Mouse (Mus musculus) small intestine, adult 2 months (tissue): ENCODE data around the gene Stard7. TPM values are rescaled to one million over a fixed set of nuclear protein-coding genes. Genes with fewer than 3 reads are reported as not detected.
"Not testable (repeated sequence)": the region's sequence is repeated elsewhere in the genome, so short reads cannot be mapped to it uniquely, and the experiment has no call there.

Experiments used
- H3K27ac ChIP-seq: fragments of 200-500 bp; 2 replicates; pipeline ENCODE4 v1.5.1; 2012; ENCODE audit warnings: low read depth, low read length, control low read depth, inconsistent platforms; ENCODE audit not compliant: insufficient read depth
- H3K27me3 ChIP-seq: fragments of 200-500 bp; 2 replicates; pipeline ENCODE4 v1.6.1; 2012; ENCODE audit warnings: mild to moderate bottlenecking, moderate library complexity, low read length, inconsistent platforms; ENCODE audit not compliant: control insufficient read depth, insufficient read depth
- H3K36me3 ChIP-seq: fragments of 200-500 bp; 2 replicates; pipeline ENCODE4 v1.6.1; 2012; ENCODE audit warnings: mild to moderate bottlenecking, low read length, control low read depth, inconsistent platforms; ENCODE audit not compliant: control insufficient read depth, insufficient read depth
- H3K4me1 ChIP-seq: fragments of 200-500 bp; 2 replicates; pipeline ENCODE4 v1.6.1; 2012; ENCODE audit warnings: low read length, inconsistent platforms, mixed read lengths; ENCODE audit not compliant: control insufficient read depth, insufficient read depth, insufficient read length
- H3K4me3 ChIP-seq: fragments of 200-500 bp; 2 replicates; pipeline ENCODE4 v1.5.1; 2012; ENCODE audit warnings: low read depth, mild to moderate bottlenecking, control low read depth, inconsistent platforms, low read length, moderate library complexity
- CTCF ChIP-seq: fragments of 200-500 bp; IDR thresholded peaks from 2 replicates; pipeline ENCODE4 v1.5.1; 2012; ENCODE audit warnings: low read depth, mild to moderate bottlenecking, control low read depth, inconsistent platforms, low read length, moderate library complexity, mixed read lengths; ENCODE audit not compliant: insufficient replicate concordance, insufficient read length; ENCODE audit errors: extremely low read depth
- POLR2A ChIP-seq: fragments of 200-500 bp; IDR thresholded peaks from 2 replicates; pipeline ENCODE4 v1.6.1; 2012; ENCODE audit warnings: low read depth, mild to moderate bottlenecking, control low read depth, inconsistent platforms, low read length, moderate library complexity
- WGBS: fragments of 180-500 bp; shearing (Covaris S2); methylation state at CpG from one replicate; pipeline ENCODE4 v1.1.7; 2018; 5-methylcytosine and 5-hydroxymethylcytosine counted together
- polyA plus RNA-seq: library from polyadenylated mRNA; depleted of rRNA; stranded (reverse); fragments of >200 nt; gene quantifications from 2 replicates; pipeline ENCODE4 v1.2.3, GENCODE M21; 2012

Stard7 gene
- polyA plus RNA-seq, 1 experiment, result 74.3 TPM

DNA sequence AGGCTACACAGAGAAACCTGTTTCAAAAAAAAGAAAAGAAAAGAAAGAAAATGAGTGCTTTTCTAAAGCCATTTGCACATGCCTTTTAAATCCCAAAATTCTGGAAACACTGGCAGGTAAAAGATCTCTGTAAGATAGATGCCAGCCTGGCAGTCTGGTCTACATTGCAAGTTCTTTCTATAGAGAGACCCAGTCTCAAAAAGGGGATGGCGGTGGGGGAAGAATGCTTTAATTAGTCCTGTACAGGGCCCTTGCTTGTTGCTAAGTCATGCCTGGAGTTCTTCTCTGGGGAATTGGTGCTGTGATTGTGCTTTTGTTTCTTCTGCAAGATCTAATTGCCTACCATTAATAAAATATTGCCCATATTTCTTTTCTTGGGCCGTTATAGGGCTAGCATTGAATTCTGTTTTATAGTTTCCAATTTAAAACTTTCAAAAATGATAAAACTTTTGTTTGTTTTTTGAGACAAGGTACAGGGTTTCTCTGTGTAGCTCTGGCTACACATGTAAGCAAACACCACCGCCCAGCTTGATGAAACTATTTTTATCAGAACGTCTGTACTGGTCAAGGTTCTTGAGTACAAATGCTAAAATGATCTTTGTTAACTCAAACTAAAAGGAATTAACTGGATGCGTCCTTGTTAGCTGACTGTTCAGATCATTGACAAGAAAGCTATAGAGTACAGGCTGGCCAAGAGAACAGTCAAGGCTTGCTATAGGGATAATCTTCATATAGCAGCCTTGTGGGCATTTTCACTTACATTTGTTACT lies 5.7 kb downstream of the Stard7 start:
- Histone ChIP-seq H3K27ac (no peak overlapping the region), H3K4me3 (no peak overlapping the region), H3K27me3 (no peaks in the 10 kb centered on the region), H3K4me1 (peaks cover 5% of the 10 kb centered on the region), H3K36me3 (peaks cover 2% of the 10 kb centered on the region; the same call in 1 of the 2 replicates)
- WGBS, result 39% methylated on average over 5 of the region's 5 CpGs
- TF ChIP-seq POLR2A, result no peak
- no peak for TF ChIP-seq CTCF

GRCm38 (mm10) chr2:127278162-127278561 lies 8.1 kb downstream of the Stard7 start:
- Histone ChIP-seq H3K36me3 (no peaks in the 10 kb centered on the region), H3K27me3 (no peaks in the 10 kb centered on the region), H3K4me3 (no peak overlapping the region), H3K4me1 (no peaks in the 10 kb centered on the region; the same call in 1 of the 2 replicates), H3K27ac (no peak overlapping the region)
- no peak for TF ChIP-seq CTCF
- no peak for TF ChIP-seq POLR2A

- Histone ChIP-seq H3K27me3 (no peaks in the 10 kb centered on the region), H3K4me1 (no peaks in the 10 kb centered on the region), H3K27ac (no peak overlapping the region), H3K4me3 (no peak overlapping the region), H3K36me3 (peaks cover 59% of the 10 kb centered on the region)
- TF ChIP-seq CTCF (no peak), POLR2A (no peak)
- 84% methylated on average over 4 of the region's 4 CpGs for WGBS
These were observed 22.2 kb downstream of the Stard7 start for GRCm38 (mm10) chr2:127292250-127292649.

DNA sequence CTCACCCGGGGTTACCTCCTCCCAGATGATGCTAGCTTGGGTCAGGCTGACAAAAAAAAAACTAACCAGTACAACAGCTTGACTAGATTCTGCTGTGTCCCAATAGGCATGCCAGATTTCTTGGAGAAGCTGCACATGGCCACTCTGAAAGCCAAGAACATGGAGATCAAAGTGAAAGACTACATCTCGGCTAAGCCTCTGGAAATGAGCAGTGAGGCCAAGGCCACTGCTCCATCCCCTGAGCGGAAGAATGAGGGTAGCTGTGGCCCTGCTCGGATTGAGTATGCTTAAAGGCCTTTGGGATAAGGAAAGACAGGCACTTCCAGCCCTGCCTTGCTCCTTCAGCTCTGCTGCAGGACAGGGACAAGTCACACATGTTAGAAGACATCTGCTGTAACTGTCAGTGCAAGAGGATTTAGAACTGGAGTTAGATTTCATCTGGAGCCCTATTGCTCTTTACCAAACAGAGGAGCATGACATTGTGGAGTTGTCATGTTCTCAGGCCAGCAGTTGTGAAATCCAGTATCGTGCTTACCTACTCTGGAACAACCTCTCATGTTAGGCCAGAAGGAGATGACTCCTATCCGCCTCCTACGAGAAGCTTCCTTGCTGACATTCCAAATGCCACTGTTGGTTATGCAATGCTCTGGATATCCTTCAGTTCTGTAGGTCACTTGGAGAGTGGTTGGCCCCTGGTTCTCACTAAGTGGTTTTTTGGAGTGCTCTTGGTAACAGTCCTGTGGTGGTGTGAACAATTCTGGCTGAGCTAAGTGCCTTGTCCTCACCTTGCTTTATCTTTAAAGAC lies 27.2 kb downstream of the Stard7 start:
- TF ChIP-seq POLR2A (no peak), CTCF (no peak)
- H3K4me1 ChIP-seq, result no peaks in the 10 kb centered on the region
- no peak overlapping the region for H3K4me3 ChIP-seq
- H3K36me3 ChIP-seq, result peaks cover 60% of the 10 kb centered on the region
- WGBS, result 91% methylated on average over 7 of the region's 7 CpGs
- no peaks in the 10 kb centered on the region for H3K27me3 ChIP-seq
- H3K27ac ChIP-seq, result no peak overlapping the region

- 93% methylated on average over 1 of the region's 1 CpGs for WGBS
- Histone ChIP-seq H3K4me3 (no peak overlapping the region), H3K27ac (no peak overlapping the region), H3K36me3 (peaks cover 55% of the 10 kb centered on the region), H3K27me3 (no peaks in the 10 kb centered on the region), H3K4me1 (no peaks in the 10 kb centered on the region)
- TF ChIP-seq CTCF, result no peak
- TF ChIP-seq POLR2A, result no peak
These were observed 28.0 kb downstream of the Stard7 start for GRCm38 (mm10) chr2:127298056-127298455.

DNA sequence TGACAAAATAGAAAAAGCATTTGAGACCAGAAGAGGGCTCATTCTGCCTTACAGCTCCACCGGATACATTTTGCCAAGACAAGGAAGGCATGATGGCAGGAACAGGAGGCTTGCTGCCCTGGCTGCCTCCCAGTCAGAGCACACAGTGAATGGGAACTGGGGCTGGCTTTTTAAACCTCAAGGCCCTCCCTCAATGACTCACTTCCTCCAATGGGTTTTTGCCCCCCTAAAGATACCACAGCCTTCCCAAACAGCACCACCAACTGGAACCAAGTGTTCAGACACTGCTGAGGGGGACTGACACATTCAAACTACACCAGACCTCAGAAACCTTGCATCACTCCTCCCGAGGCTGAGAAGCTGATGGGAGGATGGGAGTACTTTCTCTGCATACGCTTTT lies 30.7 kb downstream of the Stard7 start:
- Histone ChIP-seq H3K36me3 (peaks cover 39% of the 10 kb centered on the region), H3K27me3 (no peaks in the 10 kb centered on the region), H3K4me1 (no peaks in the 10 kb centered on the region), H3K27ac (no peak overlapping the region), H3K4me3 (no peak overlapping the region)
- WGBS, result 76% methylated on average over 3 of the region's 3 CpGs
- TF ChIP-seq CTCF (no peak), POLR2A (no peak)

DNA sequence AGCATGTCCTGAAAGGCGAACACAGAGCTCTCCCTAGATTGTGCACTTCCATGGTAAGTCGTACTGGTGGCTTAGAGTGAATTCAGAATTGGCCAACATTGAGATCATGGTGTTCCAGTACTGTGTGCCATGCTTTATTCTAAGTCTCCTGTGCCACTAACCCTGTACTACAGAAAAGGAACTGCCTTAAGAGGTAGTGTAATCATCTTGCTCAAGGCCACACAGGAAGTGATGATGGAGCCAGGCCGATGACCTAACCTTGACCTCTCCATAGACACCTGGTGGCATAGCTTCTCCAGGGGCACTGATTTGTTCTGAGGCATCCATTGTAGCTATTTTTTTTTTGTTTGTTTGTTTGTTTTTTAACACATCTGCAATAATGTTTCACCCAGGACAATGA lies 31.9 kb downstream of the Stard7 start:
- no peaks in the 10 kb centered on the region for H3K4me1 ChIP-seq

DNA sequence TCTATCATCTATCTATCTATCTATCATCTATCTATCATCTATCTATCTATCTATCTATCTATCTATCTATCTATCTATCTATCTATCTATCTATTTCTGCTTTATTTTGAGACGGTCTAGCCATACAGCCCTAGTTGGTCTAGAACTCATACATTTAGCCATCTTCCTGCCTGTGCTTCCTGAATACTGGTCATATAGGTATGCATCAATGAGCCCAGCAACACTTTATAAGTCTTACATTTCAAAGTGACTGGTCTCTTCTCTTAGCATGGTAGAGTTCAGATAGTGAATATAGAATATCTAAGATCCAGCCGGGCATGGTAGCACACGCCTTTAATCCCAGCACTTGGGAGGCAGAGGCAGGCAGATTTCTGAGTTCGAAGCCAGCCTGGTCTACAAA lies 34.2 kb downstream of the Stard7 start:
- not testable (repeated sequence) for H3K27ac ChIP-seq, H3K4me3 ChIP-seq, H3K27me3 ChIP-seq, H3K36me3 ChIP-seq, H3K4me1 ChIP-seq
- 74% methylated on average over 4 of the region's 4 CpGs for WGBS

More for the DNA sequence above, 31.9 kb downstream of the Stard7 start:
- Histone ChIP-seq H3K4me3 (no peak overlapping the region), H3K27ac (no peak overlapping the region), H3K36me3 (peaks cover 31% of the 10 kb centered on the region), H3K27me3 (no peaks in the 10 kb centered on the region)
- 90% methylated on average over 3 of the region's 3 CpGs for WGBS
- no peak for TF ChIP-seq CTCF
- TF ChIP-seq POLR2A, result no peak
